Mouse (Mus musculus): ENCODE measurements around the gene 6430531B16Rik. TPM values are rescaled to one million over a fixed set of nuclear protein-coding genes. Genes with fewer than 3 reads are reported as not detected.

6430531B16Rik gene
- total RNA-seq, 1 experiment from 2014 or later, result 2.2 TPM

- no peak for ATAC-seq (ENCODE audit: extremely low read depth, insufficient number of reproducible peaks, low FRiP score, poor library complexity, severe bottlenecking)
These were observed 33.0 kb downstream of the 6430531B16Rik start for GRCm38 (mm10) chr7:139945516-139945915.

GRCm38 (mm10) chr7:139944291-139945240 lies 34.0 kb downstream of the 6430531B16Rik start:
- no peak for ATAC-seq (ENCODE audit: extremely low read depth, insufficient number of reproducible peaks, low FRiP score, poor library complexity, severe bottlenecking)

- peak; percentile 36; the same call in 1 of the 2 replicates for ATAC-seq (ENCODE audit: extremely low read depth, insufficient number of reproducible peaks, low FRiP score, poor library complexity, severe bottlenecking)
These were observed 34.8 kb downstream of the 6430531B16Rik start, which contains the start of gene Utf1 for GRCm38 (mm10) chr7:139943674-139944281. Gene Utf1 (plus strand): TSS chr7:139943789.

- ATAC-seq (ENCODE audit: extremely low read depth, insufficient number of reproducible peaks, low FRiP score, poor library complexity, severe bottlenecking), result no peak
These were observed 37.9 kb downstream of the 6430531B16Rik start for GRCm38 (mm10) chr7:139940476-139941209.

- no peak for ATAC-seq (ENCODE audit: extremely low read depth, insufficient number of reproducible peaks, low FRiP score, poor library complexity, severe bottlenecking)
These were observed 40.7 kb downstream of the 6430531B16Rik start for GRCm38 (mm10) chr7:139937810-139938209.

- ATAC-seq (ENCODE audit: extremely low read depth, insufficient number of reproducible peaks, low FRiP score, poor library complexity, severe bottlenecking), result no peak
These were observed 41.4 kb downstream of the 6430531B16Rik start for GRCm38 (mm10) chr7:139937138-139937537.

DNA sequence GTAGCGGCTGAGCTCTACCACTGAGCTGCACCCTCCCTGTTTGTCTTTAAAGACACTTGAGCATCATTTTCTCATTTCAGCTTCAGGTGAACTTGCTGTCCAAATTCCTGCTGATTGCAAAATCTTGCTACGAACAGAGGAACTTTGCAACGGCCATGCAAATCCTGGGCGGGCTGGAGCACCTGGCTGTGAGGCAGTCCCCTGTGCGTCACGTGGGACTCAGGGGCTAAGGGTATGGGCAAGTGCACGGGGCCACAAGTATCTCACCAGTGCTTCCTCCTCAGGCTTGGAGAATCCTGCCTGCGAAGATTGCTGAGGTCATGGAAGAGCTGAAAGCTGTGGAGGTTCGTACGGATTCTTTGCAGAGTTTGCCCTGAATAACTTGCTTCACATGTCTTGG lies 41.9 kb downstream of the 6430531B16Rik start:
- ATAC-seq (ENCODE audit: extremely low read depth, insufficient number of reproducible peaks, low FRiP score, poor library complexity, severe bottlenecking), result no peak

- ATAC-seq (ENCODE audit: extremely low read depth, insufficient number of reproducible peaks, low FRiP score, poor library complexity, severe bottlenecking), result 0 out of 2 replicates have a peak, but pooled peaks have one; percentile 24
These were observed 47.8 kb downstream of the 6430531B16Rik start for GRCm38 (mm10) chr7:139930732-139931131.

Other genes starting within 250 kb of the 6430531B16Rik start
- gene Adgra1, start 144.6 kb downstream of the 6430531B16Rik start, total RNA-seq (2017), result not detected in 2 replicates
- not detected in 2 replicates for gene Kndc1, start 84.1 kb downstream of the 6430531B16Rik start, total RNA-seq (2017)
- not detected in 2 replicates for gene Utf1, start 35.0 kb downstream of the 6430531B16Rik start, total RNA-seq (2017)
- gene Adam8, start 13.8 kb upstream of the 6430531B16Rik start, total RNA-seq (2017), result 217 and 224 TPM in 2 replicates
- 22.7 and 27.9 TPM in 2 replicates for gene Zfp511, start 57.6 kb upstream of the 6430531B16Rik start, total RNA-seq (2017)
- gene Tubgcp2, start 57.9 kb upstream of the 6430531B16Rik start, total RNA-seq (2017), result 15.6 and 16.8 TPM in 2 replicates
- not detected in 2 replicates for gene Msx3, start 70.3 kb upstream of the 6430531B16Rik start, total RNA-seq (2017)
- gene Caly, start 103.8 kb upstream of the 6430531B16Rik start, total RNA-seq (2017), result not detected in 2 replicates
- not detected in 2 replicates for gene Prap1, start 114.6 kb upstream of the 6430531B16Rik start, total RNA-seq (2017)
- 1.9 TPM in 1 of 2 replicates, not detected in the other for gene Fuom, start 123.7 kb upstream of the 6430531B16Rik start, total RNA-seq (2017)
- 2.2 and 4.9 TPM in 2 replicates for gene Paox, start 137.0 kb upstream of the 6430531B16Rik start, total RNA-seq (2017)
- 20.0 and 45.2 TPM in 2 replicates for gene Echs1, start 137.7 kb upstream of the 6430531B16Rik start, total RNA-seq (2017)
- gene Mtg1, start 158.8 kb upstream of the 6430531B16Rik start, total RNA-seq (2017), result 5.0 and 13.8 TPM in 2 replicates
- not detected in 2 replicates for gene Sprn, start 176.1 kb upstream of the 6430531B16Rik start, total RNA-seq (2017)
- not detected in 2 replicates for gene Olfr522, start 186.0 kb upstream of the 6430531B16Rik start, total RNA-seq (2017)
- 0.23 TPM in 1 of 2 replicates, not detected in the other for gene Olfr523, start 194.5 kb upstream of the 6430531B16Rik start, total RNA-seq (2017)
- gene Olfr524, start 227.2 kb upstream of the 6430531B16Rik start, total RNA-seq (2017), result not detected in 2 replicates
- 0.47 and 1.6 TPM in 2 replicates for gene Cd163l1, start 239.5 kb upstream of the 6430531B16Rik start, total RNA-seq (2017)

Data from neutrophil, adult 5-6 weeks (primary cell).